Mouse (Mus musculus): ENCODE measurements around the gene S1pr5. TPM values are rescaled to one million over a fixed set of nuclear protein-coding genes. Genes with fewer than 3 reads are reported as not detected.

S1pr5 gene
- polyA plus RNA-seq, 1 experiment from 2014 or later = 5.0 TPM

DNA sequence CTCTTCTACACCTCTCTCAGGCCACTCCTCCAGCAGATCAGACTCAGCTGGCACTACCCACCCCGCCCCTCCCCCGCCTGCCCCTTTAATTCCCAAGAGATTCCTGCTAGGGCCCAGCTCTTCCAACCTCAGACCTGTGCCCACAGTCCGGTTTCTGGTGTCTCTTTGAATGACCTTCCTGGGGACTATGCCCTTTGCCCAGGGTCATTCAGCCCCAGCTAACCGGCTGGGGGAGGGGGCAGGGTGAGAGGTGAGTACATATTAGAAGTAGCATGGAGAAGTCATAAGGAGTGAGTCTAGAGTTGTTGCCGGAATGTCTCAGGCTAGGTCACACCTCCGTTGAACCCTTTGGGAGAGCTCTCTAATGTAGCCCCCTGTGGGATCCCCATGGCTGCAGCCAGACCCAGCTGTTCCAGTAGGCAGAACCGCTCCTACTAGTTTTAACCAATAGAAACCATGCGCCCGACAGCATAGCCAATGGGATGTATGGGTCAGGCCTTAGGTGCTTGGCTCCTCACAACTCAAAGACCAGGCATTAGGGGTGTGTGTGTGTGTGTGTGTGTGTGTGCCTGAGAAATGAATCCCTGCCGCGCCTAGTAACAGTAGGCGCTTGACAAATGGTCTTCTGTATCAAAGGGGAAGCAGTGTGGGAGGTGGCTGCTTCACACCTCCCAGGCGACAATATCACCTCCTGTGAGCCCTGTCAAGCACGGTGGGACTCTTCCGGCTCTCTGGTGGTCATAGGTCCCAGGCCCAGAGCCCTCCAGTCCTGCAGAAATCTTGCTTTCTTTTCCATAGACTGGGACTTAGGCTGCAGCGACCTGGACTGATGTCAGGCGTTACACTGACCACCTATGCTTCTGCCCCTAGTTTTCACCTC, 1.6 kb upstream of the S1pr5 start:
- Histone ChIP-seq H3K4me1 (peaks cover 23% of the 10 kb centered on the region), H3K9me3 (replicated peaks) (no peaks in the 10 kb centered on the region), H3K27ac (replicated peaks) (peak overlapping the region; percentile 79), H3K9ac (no peak overlapping the region), H3K27me3 (peaks cover 57% of the 10 kb centered on the region), H3K36me3 (no peaks in the 10 kb centered on the region), H3K4me2 (replicated peaks) (no peak overlapping the region), H3K4me3 (replicated peaks) (no peak overlapping the region)
- peak; percentile 25; the same call in 1 of the 2 replicates for ATAC-seq (ENCODE audit: insufficient number of reproducible peaks, low FRiP score, low TSS enrichment, low read depth)
- WGBS = 40% methylated on average over 17 of the region's 17 CpGs

DNA sequence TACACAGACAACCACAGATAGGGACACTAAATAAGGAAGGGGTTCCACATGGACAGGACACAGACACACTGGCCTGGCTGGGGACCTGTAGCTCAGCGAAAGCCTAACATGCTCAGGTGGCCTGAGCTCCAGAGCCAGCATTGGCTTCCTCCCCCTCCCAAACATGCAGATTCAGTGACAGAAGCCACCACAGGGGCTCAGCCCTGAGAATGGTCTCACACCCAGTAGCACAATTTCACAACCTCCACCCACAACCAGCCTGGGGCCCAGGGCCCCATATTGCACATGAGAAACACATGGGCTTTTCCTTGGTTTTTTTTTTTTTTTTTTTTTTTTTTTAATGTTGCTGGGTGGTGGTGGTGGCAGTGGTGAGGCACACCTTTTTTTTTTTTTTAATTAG, 1.9 kb downstream of the S1pr5 start:
- WGBS = 90% methylated on average over 1 of the region's 1 CpGs
- peaks cover 92% of the 10 kb centered on the region for H3K27me3 ChIP-seq
- H3K4me1 ChIP-seq = peaks cover 32% of the 10 kb centered on the region
- H3K9ac ChIP-seq = no peak overlapping the region
- no peak overlapping the region for H3K4me3 ChIP-seq (replicated peaks)
- H3K4me2 ChIP-seq (replicated peaks) = no peak overlapping the region
- no peaks in the 10 kb centered on the region for H3K36me3 ChIP-seq
- ATAC-seq (ENCODE audit: insufficient number of reproducible peaks, low FRiP score, low TSS enrichment, low read depth) = no peak
- H3K9me3 ChIP-seq (replicated peaks) = no peaks in the 10 kb centered on the region
- H3K27ac ChIP-seq (replicated peaks) = no peak overlapping the region

DNA sequence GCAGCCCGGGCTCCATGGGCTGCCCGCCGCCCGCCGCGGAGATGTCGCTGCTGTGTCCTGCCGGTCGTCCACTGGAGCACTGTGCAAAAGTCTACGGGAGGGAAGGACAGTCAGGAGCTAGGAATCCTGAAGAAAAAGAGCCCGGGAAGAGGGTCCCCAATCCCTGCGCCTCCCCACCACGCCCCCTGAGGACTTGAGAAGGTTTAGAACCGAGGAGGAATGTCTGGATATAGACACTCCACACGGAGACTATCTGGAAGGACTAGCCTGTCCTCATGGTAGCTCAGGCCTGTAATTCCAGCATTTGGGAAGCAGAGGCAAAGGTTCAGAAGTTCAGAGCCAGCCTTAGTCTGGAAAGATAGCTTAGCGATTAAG, 3.1 kb downstream of the S1pr5 start:
- Histone ChIP-seq H3K4me3 (replicated peaks) (peak overlapping the region; percentile 44), H3K36me3 (no peaks in the 10 kb centered on the region), H3K4me1 (peaks cover 27% of the 10 kb centered on the region), H3K27me3 (peaks cover 83% of the 10 kb centered on the region), H3K9me3 (replicated peaks) (no peaks in the 10 kb centered on the region), H3K9ac (peak overlapping the region; percentile 18; the same call in 1 of the 2 replicates), H3K4me2 (replicated peaks) (peak overlapping the region; percentile 89), H3K27ac (replicated peaks) (no peak overlapping the region)
- WGBS = 2% methylated on average over 16 of the region's 16 CpGs
- ATAC-seq (ENCODE audit: insufficient number of reproducible peaks, low FRiP score, low TSS enrichment, low read depth) = no peak

DNA sequence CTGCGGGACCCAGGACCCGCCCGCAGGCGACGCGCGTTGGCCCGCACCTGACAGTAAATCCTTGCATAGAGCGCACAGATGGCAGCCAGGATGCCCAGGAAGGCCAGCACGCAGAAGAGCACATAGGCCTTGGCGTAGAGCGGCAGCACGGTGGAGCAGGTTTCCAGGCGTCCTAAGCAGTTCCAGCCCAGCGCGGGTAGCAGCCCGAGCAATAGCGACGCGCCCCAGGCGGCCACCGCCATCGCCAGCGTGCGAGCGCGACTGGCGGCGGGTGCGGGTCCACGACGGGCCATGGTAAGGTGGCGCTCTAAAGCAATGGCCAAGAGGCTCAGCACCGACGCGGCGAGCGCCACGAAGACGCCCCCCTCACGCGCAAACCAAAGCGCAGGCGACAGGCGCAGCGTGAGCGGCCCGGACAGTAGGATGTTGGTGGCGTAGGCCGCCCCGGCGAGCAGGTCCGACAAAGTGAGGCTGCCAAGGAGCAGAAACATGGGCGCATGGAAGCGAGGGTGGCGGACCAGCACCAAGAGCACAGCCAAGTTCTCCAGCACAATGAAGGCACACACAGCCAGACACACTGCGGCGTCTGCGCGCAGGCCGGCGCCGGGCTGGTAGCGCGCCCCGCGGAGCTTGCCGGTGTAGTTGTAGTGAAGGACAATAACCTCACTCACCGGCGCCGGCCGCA, 3.7 kb downstream of the S1pr5 start:
- Histone ChIP-seq H3K36me3 (no peaks in the 10 kb centered on the region), H3K4me1 (peaks cover 29% of the 10 kb centered on the region), H3K4me2 (replicated peaks) (peak overlapping the region; percentile 89), H3K27ac (replicated peaks) (no peak overlapping the region), H3K4me3 (replicated peaks) (peak overlapping the region; percentile 44), H3K9ac (peak overlapping the region; percentile 18), H3K27me3 (peaks cover 78% of the 10 kb centered on the region), H3K9me3 (replicated peaks) (no peaks in the 10 kb centered on the region)
- WGBS = under 1% methylated on average over 72 of the region's 72 CpGs
- peak; percentile 27; the same call in 1 of the 2 replicates for ATAC-seq (ENCODE audit: insufficient number of reproducible peaks, low FRiP score, low TSS enrichment, low read depth)

DNA sequence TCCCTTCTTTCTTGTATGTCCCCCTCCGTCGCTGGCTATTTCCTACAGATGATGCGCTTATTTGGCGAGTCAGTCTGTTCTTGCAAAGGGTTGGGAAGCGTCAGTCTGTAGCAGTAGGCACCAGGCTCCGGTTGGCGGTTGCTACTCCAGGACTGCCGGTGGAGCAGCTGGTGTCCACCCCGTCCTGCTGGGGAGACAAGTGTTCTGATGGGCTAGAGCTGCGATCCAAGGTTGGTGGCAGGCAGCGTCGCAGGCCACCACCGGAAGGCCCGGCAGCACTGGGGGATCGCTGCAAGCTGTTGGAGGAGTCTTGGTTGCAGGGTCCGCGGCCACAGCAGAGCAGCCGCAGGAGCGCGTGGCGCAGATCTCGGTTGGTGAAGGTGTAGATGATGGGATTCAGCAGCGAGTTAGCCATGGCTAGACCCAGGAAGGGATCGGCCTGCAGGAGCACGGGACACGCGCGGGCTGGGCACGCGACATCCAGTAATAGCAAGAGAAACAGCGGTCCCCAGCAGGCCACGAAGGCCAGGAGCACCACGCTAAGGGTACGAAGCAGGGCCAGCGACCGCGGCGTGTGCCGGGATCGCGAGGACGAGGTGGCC, 4.3 kb downstream of the S1pr5 start:
- no peak for ATAC-seq (ENCODE audit: insufficient number of reproducible peaks, low FRiP score, low TSS enrichment, low read depth)
- H3K27me3 ChIP-seq = peaks cover 72% of the 10 kb centered on the region
- no peaks in the 10 kb centered on the region for H3K36me3 ChIP-seq
- H3K4me2 ChIP-seq (replicated peaks) = peak overlapping the region; percentile 89
- H3K4me1 ChIP-seq = peaks cover 33% of the 10 kb centered on the region
- WGBS = 6% methylated on average over 42 of the region's 42 CpGs
- H3K4me3 ChIP-seq (replicated peaks) = peak overlapping the region; percentile 44
- peak overlapping the region; percentile 18; the same call in 1 of the 2 replicates for H3K9ac ChIP-seq
- H3K27ac ChIP-seq (replicated peaks) = no peak overlapping the region
- no peaks in the 10 kb centered on the region for H3K9me3 ChIP-seq (replicated peaks)

DNA sequence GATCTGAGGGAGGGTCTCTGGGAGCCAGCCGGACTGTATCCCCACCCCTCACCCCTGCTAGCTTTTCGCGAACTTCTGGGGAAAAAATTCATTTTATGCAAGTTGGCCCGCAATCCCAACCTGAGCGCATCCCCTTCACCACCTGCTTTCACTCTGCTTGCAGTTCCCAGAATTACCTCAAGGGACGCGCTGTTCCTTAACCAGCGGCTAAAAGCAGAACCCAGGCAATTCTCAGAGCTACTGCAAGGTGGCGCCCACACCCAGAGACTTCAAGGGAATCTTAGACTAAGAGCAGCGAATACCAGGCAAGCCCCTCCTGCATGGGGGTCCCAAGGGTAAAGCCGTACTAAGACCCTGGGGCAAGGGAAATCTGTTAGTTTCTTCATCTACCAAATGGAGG, 6.9 kb downstream of the S1pr5 start:
- Histone ChIP-seq H3K4me1 (peaks cover 39% of the 10 kb centered on the region), H3K4me2 (replicated peaks) (no peak overlapping the region), H3K9me3 (replicated peaks) (no peaks in the 10 kb centered on the region), H3K9ac (no peak overlapping the region), H3K27me3 (peaks cover 50% of the 10 kb centered on the region), H3K36me3 (peaks cover 6% of the 10 kb centered on the region; the same call in 1 of the 2 replicates), H3K27ac (replicated peaks) (no peak overlapping the region), H3K4me3 (replicated peaks) (no peak overlapping the region)
- 4% methylated on average over 11 of the region's 11 CpGs for WGBS
- ATAC-seq (ENCODE audit: insufficient number of reproducible peaks, low FRiP score, low TSS enrichment, low read depth) = no peak

DNA sequence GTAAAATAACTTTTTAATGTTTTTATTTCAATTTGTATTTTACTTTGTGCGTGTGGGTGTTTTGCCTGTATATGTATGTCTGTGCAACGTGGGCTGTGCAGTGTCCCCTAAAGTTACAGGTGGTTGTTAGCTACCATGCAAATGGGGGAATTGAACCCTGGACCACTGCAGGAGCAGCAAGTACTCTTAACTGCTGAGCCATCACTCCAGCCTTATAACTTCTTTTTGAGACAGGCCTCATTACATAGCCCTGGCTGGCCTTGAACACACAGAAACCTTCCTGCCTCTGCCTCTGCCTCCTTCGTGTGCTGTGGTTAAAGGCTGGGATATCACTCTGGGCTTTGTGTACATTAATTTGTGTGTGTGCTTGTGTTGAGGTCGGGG, 8.8 kb downstream of the S1pr5 start:
- H3K27me3 ChIP-seq = peaks cover 31% of the 10 kb centered on the region
- peak overlapping the region; percentile 88; the same call in 1 of the 2 replicates for H3K9ac ChIP-seq
- H3K4me3 ChIP-seq (replicated peaks) = peak overlapping the region; percentile 84
- peaks cover 19% of the 10 kb centered on the region for H3K36me3 ChIP-seq
- ATAC-seq (ENCODE audit: insufficient number of reproducible peaks, low FRiP score, low TSS enrichment, low read depth) = no peak
- WGBS = 28% methylated on average over 4 of the region's 4 CpGs
- H3K27ac ChIP-seq (replicated peaks) = peak overlapping the region; percentile 93
- H3K4me1 ChIP-seq = peaks cover 32% of the 10 kb centered on the region
- H3K4me2 ChIP-seq (replicated peaks) = peak overlapping the region; percentile 77
- H3K9me3 ChIP-seq (replicated peaks) = no peaks in the 10 kb centered on the region

DNA sequence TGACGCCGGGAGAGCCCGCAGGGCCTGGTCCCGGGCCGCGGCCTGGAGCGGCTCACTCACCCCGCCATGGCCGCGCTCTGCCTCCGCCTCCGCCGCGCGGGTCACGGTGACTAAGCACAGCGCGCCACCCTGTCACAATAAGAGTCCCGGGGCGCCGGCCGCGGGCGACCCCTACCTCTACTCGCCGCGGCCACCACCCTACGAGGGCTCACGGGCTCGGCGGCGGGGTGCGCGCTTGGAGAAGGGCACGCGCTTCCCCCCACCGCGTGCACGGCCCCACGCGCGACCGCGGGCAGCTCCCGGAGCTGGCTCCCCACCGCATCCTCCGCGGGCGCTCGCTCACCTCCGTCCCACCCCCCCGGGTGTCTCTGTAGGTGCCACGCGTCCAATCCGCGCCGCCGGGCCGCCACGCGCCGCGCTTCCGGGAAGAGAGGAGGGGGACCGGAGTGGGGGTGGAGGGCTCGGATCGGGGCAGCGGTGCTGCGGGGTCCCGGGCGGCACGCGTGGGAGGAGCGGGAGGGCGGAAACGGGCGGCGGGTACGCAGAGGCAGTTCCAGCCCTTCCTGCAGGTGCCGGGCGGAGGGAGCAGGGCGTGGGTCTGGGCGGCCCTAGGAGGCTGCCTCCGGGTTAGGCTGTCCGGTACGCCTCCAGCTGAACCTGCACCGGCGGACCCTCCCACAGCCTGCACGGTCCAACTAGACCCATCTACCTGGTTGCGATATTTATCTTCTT, 9.3 kb downstream of the S1pr5 start, which contains the start of gene Keap1:
TSS of gene Keap1 (minus strand) at position 629 of the 732 bp plus-strand sequence.
- H3K9me3 ChIP-seq (replicated peaks) = no peaks in the 10 kb centered on the region
- H3K27ac ChIP-seq (replicated peaks) = peak within 1 kb of the TSS; percentile 93
- H3K27me3 ChIP-seq = peaks cover 25% of the 10 kb centered on the region
- WGBS = under 1% methylated on average over 78 of the region's 90 CpGs
- ATAC-seq (ENCODE audit: insufficient number of reproducible peaks, low FRiP score, low TSS enrichment, low read depth) = peak; percentile 88
- peaks cover 26% of the 10 kb centered on the region for H3K4me1 ChIP-seq
- H3K9ac ChIP-seq = peak within 1 kb of the TSS; percentile 88
- H3K36me3 ChIP-seq = peaks cover 25% of the 10 kb centered on the region
- H3K4me3 ChIP-seq (replicated peaks) = peak within 1 kb of the TSS; percentile 84
- peak within 1 kb of the TSS; percentile 77 for H3K4me2 ChIP-seq (replicated peaks)

DNA sequence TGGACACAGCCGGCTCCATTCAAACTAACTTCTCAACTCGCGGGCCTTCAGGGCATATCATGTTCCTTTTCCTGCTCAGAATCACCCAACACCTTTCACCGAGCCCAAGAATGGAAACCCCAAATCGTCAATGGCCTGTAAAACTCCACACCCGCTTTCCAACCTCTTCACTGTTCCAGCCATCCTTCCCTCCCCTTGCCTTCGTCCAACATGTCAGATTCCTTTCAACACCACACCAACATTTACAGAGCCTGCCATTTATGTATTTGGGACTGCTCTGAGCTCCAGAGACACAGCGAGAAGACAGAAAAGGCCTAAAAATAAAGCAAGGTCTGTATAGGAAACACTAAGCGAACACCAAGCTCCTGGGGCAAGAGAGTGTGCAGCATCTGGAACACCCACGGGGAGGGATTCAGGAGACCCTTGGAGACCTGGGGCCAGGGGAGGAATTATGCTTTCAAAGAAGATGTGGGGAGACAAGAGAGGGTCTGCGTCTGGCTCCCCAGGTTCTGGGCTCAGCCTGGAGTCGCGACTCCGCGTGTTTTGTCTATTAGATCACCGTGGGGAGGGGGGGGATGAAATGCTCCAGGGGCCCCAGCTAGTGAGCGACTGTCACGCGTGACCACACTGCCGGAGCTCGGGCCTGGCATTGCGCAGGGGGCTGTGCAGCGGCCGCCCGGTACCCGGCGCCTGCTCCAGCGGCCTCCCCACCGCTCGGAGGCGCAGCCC, 10.1 kb downstream of the S1pr5 start:
- Histone ChIP-seq H3K4me1 (peaks cover 24% of the 10 kb centered on the region), H3K9me3 (replicated peaks) (no peaks in the 10 kb centered on the region), H3K27me3 (peaks cover 18% of the 10 kb centered on the region), H3K4me3 (replicated peaks) (peak overlapping the region; percentile 84), H3K36me3 (peaks cover 32% of the 10 kb centered on the region), H3K27ac (replicated peaks) (peak overlapping the region; percentile 93), H3K9ac (peak overlapping the region; percentile 88), H3K4me2 (replicated peaks) (peak overlapping the region; percentile 77)
- under 1% methylated on average over 31 of the region's 31 CpGs for WGBS
- ATAC-seq (ENCODE audit: insufficient number of reproducible peaks, low FRiP score, low TSS enrichment, low read depth) = no peak; the same call in none of the 2 replicates

DNA sequence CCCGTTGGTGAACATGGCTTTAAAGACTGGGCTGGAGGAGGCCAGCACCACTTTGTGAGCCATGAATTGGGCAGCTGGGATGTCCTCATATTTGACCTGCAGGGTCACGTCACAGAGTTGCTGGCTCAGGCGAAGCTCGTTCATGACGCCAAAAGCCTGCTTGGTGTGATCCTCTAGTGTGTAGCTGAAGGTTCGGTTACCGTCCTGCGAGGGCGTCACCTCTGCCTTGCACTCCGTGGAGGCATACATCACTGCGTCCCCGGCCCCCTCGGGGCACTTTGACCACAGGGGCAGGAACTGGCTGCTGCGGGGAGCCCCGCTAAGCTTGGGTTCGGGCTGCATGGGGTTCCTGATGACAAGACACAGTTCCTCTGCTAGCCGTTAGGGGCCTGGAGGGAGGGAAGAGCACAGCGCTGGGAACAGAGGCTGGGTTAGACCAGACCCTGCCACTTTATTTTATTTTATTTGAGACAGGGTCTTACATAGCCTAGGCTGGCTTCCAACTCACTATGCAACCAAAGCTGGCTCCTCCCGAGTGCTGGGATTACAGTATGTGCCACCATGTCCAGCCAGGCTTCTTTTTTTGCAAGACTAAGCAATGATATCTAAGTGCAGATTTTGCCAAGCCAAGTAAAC, 10.8 kb downstream of the S1pr5 start:
- Histone ChIP-seq H3K9me3 (replicated peaks) (no peaks in the 10 kb centered on the region), H3K9ac (peak overlapping the region; percentile 88), H3K36me3 (peaks cover 36% of the 10 kb centered on the region), H3K4me1 (peaks cover 24% of the 10 kb centered on the region), H3K4me3 (replicated peaks) (peak overlapping the region; percentile 84), H3K27me3 (peaks cover 11% of the 10 kb centered on the region), H3K27ac (replicated peaks) (peak overlapping the region; percentile 93), H3K4me2 (replicated peaks) (peak overlapping the region; percentile 77)
- ATAC-seq (ENCODE audit: insufficient number of reproducible peaks, low FRiP score, low TSS enrichment, low read depth) = no peak; the same call in 1 of the 2 replicates
- WGBS = 14% methylated on average over 19 of the region's 19 CpGs
